ENCODE assay signal across 8 mouse cellular contexts in the genomic region with DNA sequence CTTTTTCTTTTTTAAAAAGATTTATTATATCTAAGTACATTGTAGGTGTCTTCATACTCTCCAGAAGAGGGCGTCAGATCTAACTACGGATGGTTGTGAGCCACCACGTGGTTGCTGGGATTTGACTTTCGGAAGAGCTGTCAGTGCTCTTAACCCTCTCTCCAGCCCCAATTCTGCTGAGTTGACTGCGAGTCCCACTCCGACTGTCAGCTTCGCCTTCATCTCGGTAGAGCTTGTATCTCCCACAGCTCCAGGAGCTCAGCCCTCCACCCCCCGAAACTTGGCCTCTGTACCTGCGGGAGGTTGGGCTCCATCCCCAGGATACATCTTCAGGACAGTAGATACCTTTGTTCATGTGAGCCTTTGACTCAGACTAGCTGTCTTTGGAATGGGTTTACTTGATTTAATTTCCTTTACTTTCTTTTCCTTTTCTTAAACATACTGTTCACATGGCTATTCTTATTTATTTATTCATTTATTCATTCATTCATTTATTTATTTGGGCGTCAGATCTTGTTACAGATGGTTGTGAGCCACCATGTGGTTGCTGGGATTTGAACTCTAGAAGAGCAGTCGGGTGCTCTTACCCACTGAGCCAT. TPM values are rescaled to one million over a fixed set of nuclear protein-coding genes. Genes with fewer than 3 reads are reported as not detected.
A peak's percentile ranks its signal among the peaks of the same experiment; 100 is the strongest.
DNase-seq lines count a peak whose midpoint lies in the region; ATAC-seq lines count a peak whose summit lies in the region.

A gene (plus strand): TSS at position 138 of the 599 bp plus-strand sequence.

- H3K4me3 ChIP-seq in embryonic facial prominence, embryonic 15.5 days (replicated peaks), result peak within 1 kb of the TSS; percentile 74
- H3K4me3 ChIP-seq in heart, embryonic 16.5 days (ENCODE audit: low read length), result peak within 1 kb of the TSS; percentile 97

- ATAC-seq in embryonic facial prominence, embryonic 15.5 days (ENCODE audit: insufficient number of reproducible peaks, low FRiP score, low TSS enrichment, low read depth), result peak; percentile 53
- ATAC-seq in heart, embryonic 16.5 days (replicated peaks; ENCODE audit: extremely low read depth, insufficient read depth, low FRiP score), result no peak; the same call in 1 of the 2 replicates

- H3K27ac ChIP-seq in embryonic facial prominence, embryonic 15.5 days (replicated peaks), result peak within 1 kb of the TSS; percentile 71
- peak within 1 kb of the TSS; percentile 79 for H3K27ac ChIP-seq in heart, embryonic 16.5 days (ENCODE audit: low read length)

- H3K9me3 ChIP-seq in embryonic facial prominence, embryonic 15.5 days (replicated peaks), result no peaks in the 10 kb centered on the region
- no peaks in the 10 kb centered on the region for H3K9me3 ChIP-seq in heart, embryonic 16.5 days (replicated peaks; ENCODE audit: control insufficient read depth, low read length)

- peaks cover 21% of the 10 kb centered on the region for H3K4me1 ChIP-seq in embryonic facial prominence, embryonic 15.5 days
- peaks cover 13% of the 10 kb centered on the region for H3K4me1 ChIP-seq in heart, embryonic 16.5 days (ENCODE audit: control insufficient read depth, insufficient read depth, low read length)

- H3K27me3 ChIP-seq in embryonic facial prominence, embryonic 15.5 days, result no peaks in the 10 kb centered on the region
- H3K27me3 ChIP-seq in heart, embryonic 16.5 days (ENCODE audit: control insufficient read depth, insufficient read depth, low read length), result peaks cover 5% of the 10 kb centered on the region; the same call in 1 of the 2 replicates

- intact Hi-C loops in left cerebral cortex, postnatal 4 days (cut with DNase I), result no loop called here

- H3K36me3 ChIP-seq in embryonic facial prominence, embryonic 15.5 days, result peaks cover 17% of the 10 kb centered on the region
- peaks cover 11% of the 10 kb centered on the region for H3K36me3 ChIP-seq in heart, embryonic 16.5 days (ENCODE audit: control insufficient read depth, insufficient read depth)

- peak within 1 kb of the TSS; percentile 69 for H3K4me2 ChIP-seq in embryonic facial prominence, embryonic 15.5 days (replicated peaks)
- H3K4me2 ChIP-seq in heart, embryonic 16.5 days (ENCODE audit: low read depth, low read length), result peak within 1 kb of the TSS; percentile 85

- peak; percentile 87 for DNase-seq in heart, adult 11 months
- DNase-seq in heart, adult 9 months (ENCODE audit: low spot score in 2 of 2), result no peak
- DNase-seq in NIH3T3 (ENCODE audit: low read depth), result peak; percentile 48
- DNase-seq in left cerebral cortex, postnatal 4 days, result no peak
- peak; percentile 63 for DNase-seq in naive thymus-derived CD4-positive, alpha-beta T cell, adult 2 months (ENCODE audit: low read depth)
- no peak for DNase-seq in urinary bladder, postnatal 10 days (ENCODE audit: low spot score)

- peak within 1 kb of the TSS; percentile 74 for H3K9ac ChIP-seq in embryonic facial prominence, embryonic 15.5 days
- peak within 1 kb of the TSS; percentile 94 for H3K9ac ChIP-seq in heart, embryonic 16.5 days (ENCODE audit: low read length)

- WGBS in embryonic facial prominence, embryonic 15.5 days, result 7% methylated on average over 12 of the region's 12 CpGs
- WGBS in heart, embryonic 16.5 days, result 11% methylated on average over 12 of the region's 12 CpGs

RNA-seq across cellular contexts. Expression of the gene that starts here (rescaled TPM):
- 175 and 191 TPM in 2 replicates for polyA plus RNA-seq in embryonic facial prominence, embryonic 15.5 days (2015; fragmentation: Nextera tagmentation; extraction: Ambion mirVana)
- 133 and 138 TPM in 2 replicates for polyA plus RNA-seq in heart, embryonic 16.5 days (2015; fragmentation: Nextera tagmentation; extraction: Ambion mirVana)
- total RNA-seq in left cerebral cortex, postnatal 4 days (2021), result 100 to 1,000 TPM; 102 to 104 TPM

Comparison
In these comparisons a context has a peak if more than half of its experiments do, and no peak if none do; other contexts are left out.
1. DNase-seq: peak in heart, adult 11 months (single experiment), NIH3T3 (single experiment) and naive thymus-derived CD4-positive, alpha-beta T cell, adult 2 months (single experiment); none in heart, adult 9 months (0 of 2), left cerebral cortex, postnatal 4 days (single experiment) and urinary bladder, postnatal 10 days (single experiment).